Mouse (Mus musculus): ENCODE results near the gene Actl10. TPM values are rescaled to one million over a fixed set of nuclear protein-coding genes. Genes with fewer than 3 reads are reported as not detected.

Actl10 gene
- polyA plus RNA-seq, 1 experiment from 2014 or later = not detected

DNA sequence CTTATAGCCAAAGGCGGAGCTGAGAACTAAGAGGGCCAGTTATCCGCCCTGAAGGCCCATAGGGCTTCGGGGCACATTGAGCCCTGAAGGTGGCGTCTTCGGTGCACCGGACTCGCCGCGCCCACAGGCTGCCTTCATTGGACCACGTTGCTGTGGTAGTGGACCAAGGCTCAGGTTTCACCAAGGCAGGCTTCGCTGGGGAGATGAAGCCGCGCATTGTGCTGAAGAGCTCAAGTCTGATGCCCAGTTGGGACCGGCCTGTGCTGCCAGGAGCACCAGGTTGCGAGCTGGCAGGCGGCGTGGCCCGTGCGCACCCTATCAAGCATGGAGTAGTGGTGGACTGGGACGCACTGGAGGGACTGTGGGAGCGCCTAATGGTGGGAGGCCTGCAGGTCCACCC, 351 bp downstream of the Actl10 start:
- Histone ChIP-seq H3K9me3 (replicated peaks) (no peaks in the 10 kb centered on the region), H3K36me3 (no peaks in the 10 kb centered on the region), H3K4me1 (replicated peaks) (peaks cover 33% of the 10 kb centered on the region), H3K27ac (no peak overlapping the region), H3K9ac (peak overlapping the region; percentile 23; the same call in 1 of the 2 replicates), H3K4me2 (peak overlapping the region; percentile 61), H3K27me3 (peaks cover 41% of the 10 kb centered on the region), H3K4me3 (replicated peaks) (peak overlapping the region; percentile 32; the same call in 1 of the 2 replicates)
- DNase-seq = no peak
- WGBS (ENCODE audit: insufficient replicate concordance) = 38% methylated on average over 21 of the region's 21 CpGs
- ATAC-seq (ENCODE audit: low read depth) = no peak

DNA sequence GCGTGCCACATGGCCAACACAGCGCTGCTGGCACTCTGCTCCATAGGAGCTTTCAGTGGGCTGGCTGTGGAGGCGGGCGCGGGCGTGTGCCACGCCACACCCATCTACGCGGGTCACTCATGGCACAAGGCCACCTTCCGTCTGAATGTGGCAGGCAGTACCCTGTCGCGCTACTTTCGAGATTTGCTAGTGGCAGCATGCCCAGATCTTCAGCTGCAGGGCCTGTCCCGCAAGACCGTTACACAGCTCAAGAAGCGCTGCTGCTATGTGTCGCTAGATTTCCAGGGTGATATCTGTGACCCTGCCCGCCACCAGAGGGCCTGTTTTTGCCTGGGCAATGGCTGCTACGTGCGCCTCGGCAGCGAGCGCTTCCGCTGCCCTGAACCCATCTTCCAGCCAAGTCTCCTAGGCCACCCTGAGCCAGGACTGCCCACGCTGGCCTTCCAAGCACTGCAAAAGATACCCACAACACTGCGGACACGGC, 890 bp downstream of the Actl10 start:
- peaks cover 41% of the 10 kb centered on the region for H3K27me3 ChIP-seq
- peaks cover 38% of the 10 kb centered on the region for H3K4me1 ChIP-seq (replicated peaks)
- DNase-seq (peak; percentile 41), ATAC-seq (ENCODE audit: low read depth) (peak; percentile 14; the same call in 1 of the 2 replicates)
- H3K27ac ChIP-seq = no peak overlapping the region
- peak overlapping the region; percentile 61 for H3K4me2 ChIP-seq
- H3K9ac ChIP-seq = peak overlapping the region; percentile 23; the same call in 1 of the 2 replicates
- H3K36me3 ChIP-seq = no peaks in the 10 kb centered on the region
- WGBS (ENCODE audit: insufficient replicate concordance) = 24% methylated on average over 27 of the region's 27 CpGs
- no peaks in the 10 kb centered on the region for H3K9me3 ChIP-seq (replicated peaks)
- H3K4me3 ChIP-seq (replicated peaks) = peak overlapping the region; percentile 32

DNA sequence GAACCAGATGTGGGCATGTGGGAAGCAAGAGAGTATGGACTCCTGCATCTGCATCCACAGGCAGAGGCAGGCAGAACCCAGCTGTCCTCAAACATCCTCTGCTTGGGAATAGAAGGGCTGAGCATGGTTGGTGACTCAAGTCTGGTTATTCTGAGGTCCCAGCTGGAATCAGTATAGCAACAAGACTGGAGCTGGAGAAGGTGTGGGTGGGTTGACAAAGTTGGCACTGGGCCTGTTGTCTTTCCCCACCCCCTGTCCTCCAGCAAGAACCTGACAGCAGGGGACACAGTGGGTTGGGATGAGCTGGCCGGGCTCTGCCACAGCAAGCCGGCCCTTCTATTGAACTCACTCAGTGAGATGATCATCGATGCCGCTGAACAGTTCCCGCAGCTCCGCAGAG, 3.7 kb downstream of the Actl10 start:
- Histone ChIP-seq H3K9ac (no peak overlapping the region), H3K27ac (no peak overlapping the region), H3K27me3 (peaks cover 23% of the 10 kb centered on the region), H3K4me1 (replicated peaks) (peaks cover 43% of the 10 kb centered on the region), H3K4me2 (no peak overlapping the region), H3K4me3 (replicated peaks) (no peak overlapping the region), H3K36me3 (peaks cover 7% of the 10 kb centered on the region; the same call in 1 of the 2 replicates), H3K9me3 (replicated peaks) (no peaks in the 10 kb centered on the region)
- DNase-seq = no peak
- ATAC-seq (ENCODE audit: low read depth) = no peak
- WGBS (ENCODE audit: insufficient replicate concordance) = 86% methylated on average over 6 of the region's 6 CpGs

- Histone ChIP-seq H3K36me3 (peaks cover 27% of the 10 kb centered on the region), H3K4me2 (no peak overlapping the region), H3K9ac (peak overlapping the region; percentile 64; the same call in 1 of the 2 replicates), H3K9me3 (replicated peaks) (no peaks in the 10 kb centered on the region), H3K27me3 (peaks cover 2% of the 10 kb centered on the region), H3K4me1 (replicated peaks) (peaks cover 37% of the 10 kb centered on the region), H3K4me3 (replicated peaks) (no peak overlapping the region), H3K27ac (no peak overlapping the region)
- DNase-seq (no peak), ATAC-seq (ENCODE audit: low read depth) (no peak)
- 47% methylated on average over 5 of the region's 5 CpGs for WGBS (ENCODE audit: insufficient replicate concordance)
Observed at GRCm38 (mm10) chr2:154557184-154557832, 5.7 kb downstream of the Actl10 start.

DNA sequence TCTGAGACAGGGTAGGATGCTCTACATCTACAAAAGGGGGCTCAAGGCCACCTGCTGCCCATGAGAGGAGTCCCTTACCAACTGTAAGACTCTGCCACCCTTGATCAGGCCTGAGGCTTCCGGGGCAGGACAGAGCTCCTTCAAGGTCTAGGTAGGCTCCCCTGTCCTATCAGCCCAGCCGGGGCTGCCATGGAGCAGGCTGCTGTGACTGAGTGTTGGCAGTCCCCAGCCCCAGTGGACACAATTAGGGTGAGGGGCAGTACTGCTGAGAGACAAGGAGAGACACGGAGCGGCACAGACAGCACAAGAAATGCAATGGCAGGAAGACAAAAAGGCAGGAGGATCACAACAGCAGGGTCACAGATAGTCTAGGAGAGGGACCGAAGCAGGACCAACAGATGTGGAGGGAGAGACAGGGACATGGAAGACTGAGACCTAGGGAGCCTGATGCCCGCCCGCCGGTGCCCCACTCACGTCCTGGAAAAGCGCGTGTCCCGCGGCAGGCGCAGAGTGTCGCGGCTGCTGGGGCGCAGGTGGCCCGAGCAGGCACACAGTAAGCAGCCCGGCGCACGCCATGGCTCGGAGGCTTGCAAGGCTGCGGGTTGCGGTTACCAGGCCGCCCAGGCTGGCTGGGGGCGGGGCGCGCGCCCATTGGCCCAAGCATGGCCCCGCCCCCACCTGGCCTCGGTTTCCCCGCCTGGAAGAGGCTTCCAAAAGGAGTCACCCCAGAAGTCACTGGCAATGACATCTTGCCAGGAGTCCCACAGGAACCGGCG, 6.9 kb downstream of the Actl10 start, which contains the start of gene Necab3:
Gene Necab3 (minus strand): TSS at position 627 of the 776 bp plus-strand sequence.
- peak within 1 kb of the TSS; percentile 75 for H3K4me2 ChIP-seq
- no peaks in the 10 kb centered on the region for H3K9me3 ChIP-seq (replicated peaks)
- DNase-seq (peak; percentile 33), ATAC-seq (ENCODE audit: low read depth) (peak; percentile 75)
- peak within 1 kb of the TSS; percentile 64 for H3K9ac ChIP-seq
- H3K36me3 ChIP-seq = peaks cover 38% of the 10 kb centered on the region
- H3K27me3 ChIP-seq = no peaks in the 10 kb centered on the region
- peak within 1 kb of the TSS; percentile 51 for H3K4me3 ChIP-seq (replicated peaks)
- peak within 1 kb of the TSS; percentile 36 for H3K27ac ChIP-seq
- WGBS (ENCODE audit: insufficient replicate concordance) = 3% methylated on average over 34 of the region's 34 CpGs
- peaks cover 30% of the 10 kb centered on the region for H3K4me1 ChIP-seq (replicated peaks)

DNA sequence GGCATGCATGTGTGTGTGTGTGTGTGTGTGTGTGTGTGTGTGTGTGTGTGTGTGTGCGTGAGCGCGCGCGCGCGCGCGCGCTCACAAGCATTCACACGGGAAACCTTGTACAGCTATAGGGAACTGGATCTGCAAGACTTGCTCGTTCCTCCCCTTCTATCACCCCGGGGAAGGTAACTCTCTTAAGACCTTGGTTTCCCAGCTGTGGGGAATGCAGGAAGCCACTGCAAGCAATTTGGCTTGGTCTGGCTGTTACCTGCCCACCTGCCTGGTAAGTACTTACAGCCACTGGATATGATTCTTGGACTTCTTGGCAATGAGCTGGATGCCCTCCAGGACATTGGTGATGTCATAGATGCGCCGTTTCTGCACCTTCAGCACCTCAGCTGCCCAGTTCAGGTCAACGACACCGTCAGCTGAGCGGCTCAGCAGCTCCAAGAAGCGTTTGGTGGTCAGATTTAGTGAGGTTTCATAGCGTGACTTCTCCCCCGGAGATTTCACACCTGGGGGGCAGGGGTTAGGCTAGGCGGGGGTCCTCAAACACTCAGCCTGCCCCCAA, 12.1 kb downstream of the Actl10 start:
- Histone ChIP-seq H3K27me3 (no peaks in the 10 kb centered on the region), H3K9me3 (replicated peaks) (no peaks in the 10 kb centered on the region), H3K4me2 (no peak overlapping the region), H3K9ac (no peak overlapping the region), H3K36me3 (peaks cover 54% of the 10 kb centered on the region), H3K4me3 (replicated peaks) (no peak overlapping the region), H3K27ac (no peak overlapping the region), H3K4me1 (replicated peaks) (peaks cover 53% of the 10 kb centered on the region)
- no peak for DNase-seq
- 89% methylated on average over 22 of the region's 22 CpGs for WGBS (ENCODE audit: insufficient replicate concordance)
- ATAC-seq (ENCODE audit: low read depth) = no peak

DNA sequence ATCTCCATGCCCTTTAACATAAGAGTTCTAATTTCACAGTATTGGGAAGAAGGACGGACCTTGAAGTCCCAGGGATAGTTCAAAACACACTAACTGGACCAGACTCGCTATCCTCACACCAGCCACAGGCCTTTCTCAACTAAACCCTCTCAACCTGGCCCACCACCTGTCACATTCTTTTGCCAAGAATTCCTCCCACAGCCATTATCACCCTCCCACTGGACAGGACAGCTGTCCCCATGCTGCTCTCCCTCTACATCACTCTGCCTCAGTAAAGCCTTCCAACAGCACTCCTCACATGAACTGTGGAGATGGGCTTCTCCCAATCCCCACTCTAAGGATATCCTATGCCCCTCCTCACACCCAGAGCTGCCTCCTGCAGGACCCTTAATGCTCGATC, 14.0 kb downstream of the Actl10 start:
- peaks cover 50% of the 10 kb centered on the region for H3K4me1 ChIP-seq (replicated peaks)
- no peaks in the 10 kb centered on the region for H3K27me3 ChIP-seq
- DNase-seq (no peak), ATAC-seq (ENCODE audit: low read depth) (no peak)
- no peak overlapping the region for H3K4me3 ChIP-seq (replicated peaks)
- H3K9me3 ChIP-seq (replicated peaks) = no peaks in the 10 kb centered on the region
- H3K36me3 ChIP-seq = peaks cover 44% of the 10 kb centered on the region
- H3K9ac ChIP-seq = peak overlapping the region; percentile 30; the same call in 1 of the 2 replicates
- peak overlapping the region; percentile 15; the same call in 1 of the 2 replicates for H3K27ac ChIP-seq
- H3K4me2 ChIP-seq = no peak overlapping the region
- WGBS (ENCODE audit: insufficient replicate concordance) = 84% methylated on average over 3 of the region's 3 CpGs

- no peak for ATAC-seq (ENCODE audit: low read depth)
- H3K27ac ChIP-seq = 0 out of 2 replicates have a peak overlapping the region, but pooled peaks have one; percentile 36
- peak overlapping the region; percentile 30; the same call in 1 of the 2 replicates for H3K9ac ChIP-seq
- H3K4me1 ChIP-seq (replicated peaks) = peaks cover 59% of the 10 kb centered on the region
- WGBS (ENCODE audit: insufficient replicate concordance) = 83% methylated on average over 8 of the region's 8 CpGs
- no peaks in the 10 kb centered on the region for H3K27me3 ChIP-seq
- H3K36me3 ChIP-seq = peaks cover 33% of the 10 kb centered on the region
- DNase-seq = no peak
- H3K9me3 ChIP-seq (replicated peaks) = no peaks in the 10 kb centered on the region
- H3K4me2 ChIP-seq = peak overlapping the region; percentile 91
- H3K4me3 ChIP-seq (replicated peaks) = 0 out of 2 replicates have a peak overlapping the region, but pooled peaks have one; percentile 1
Observed at GRCm38 (mm10) chr2:154566641-154567040, 15.1 kb downstream of the Actl10 start.

DNA sequence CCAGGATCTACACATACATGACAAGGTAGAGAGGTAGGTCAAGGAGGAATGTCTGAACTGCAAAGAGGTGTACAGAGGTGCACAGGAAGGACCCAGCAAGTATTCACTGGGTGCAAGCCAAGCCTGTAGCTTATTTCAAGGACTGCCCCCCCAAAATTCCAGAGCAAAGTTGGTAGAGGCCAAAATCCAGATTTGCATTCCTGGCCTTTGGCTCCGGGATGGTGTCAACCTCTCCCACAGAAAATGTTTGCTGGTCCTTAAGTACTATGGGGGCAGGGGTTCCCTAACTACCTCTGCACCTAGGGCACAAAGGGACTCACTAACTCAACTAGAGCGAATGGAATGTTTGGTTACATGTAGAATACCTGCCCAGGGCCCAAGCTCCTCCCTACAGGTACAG, 16.2 kb downstream of the Actl10 start:
- Histone ChIP-seq H3K4me3 (replicated peaks) (peak overlapping the region; percentile 82), H3K9ac (peak overlapping the region; percentile 89), H3K4me1 (replicated peaks) (peaks cover 59% of the 10 kb centered on the region), H3K9me3 (replicated peaks) (no peaks in the 10 kb centered on the region), H3K36me3 (peaks cover 23% of the 10 kb centered on the region), H3K4me2 (peak overlapping the region; percentile 91), H3K27ac (peak overlapping the region; percentile 89), H3K27me3 (no peaks in the 10 kb centered on the region)
- no peak for DNase-seq
- WGBS (ENCODE audit: insufficient replicate concordance) = 77% methylated on average over 2 of the region's 2 CpGs
- no peak for ATAC-seq (ENCODE audit: low read depth)

GRCm38 (mm10) chr2:154568329-154569070, 16.9 kb downstream of the Actl10 start:
- H3K4me1 ChIP-seq (replicated peaks) = peaks cover 59% of the 10 kb centered on the region
- peak; percentile 18; the same call in 1 of the 2 replicates for ATAC-seq (ENCODE audit: low read depth)

More at GRCm38 (mm10) chr2:154568329-154569070, 16.9 kb downstream of the Actl10 start:
- Histone ChIP-seq H3K36me3 (peaks cover 15% of the 10 kb centered on the region), H3K27me3 (no peaks in the 10 kb centered on the region), H3K9me3 (replicated peaks) (no peaks in the 10 kb centered on the region), H3K9ac (peak overlapping the region; percentile 89), H3K4me2 (peak overlapping the region; percentile 91), H3K4me3 (replicated peaks) (peak overlapping the region; percentile 82), H3K27ac (peak overlapping the region; percentile 89)
- WGBS (ENCODE audit: insufficient replicate concordance) = 21% methylated on average over 10 of the region's 10 CpGs
- no peak for DNase-seq

All from liver, embryonic 13.5 days (tissue).